Mouse (Mus musculus): ENCODE data around the gene Hs3st1. TPM values are rescaled to one million over a fixed set of nuclear protein-coding genes. Genes with fewer than 3 reads are reported as not detected.

Hs3st1 gene
- polyA plus RNA-seq, 1 experiment from 2014 or later, result 38.4 TPM

DNA sequence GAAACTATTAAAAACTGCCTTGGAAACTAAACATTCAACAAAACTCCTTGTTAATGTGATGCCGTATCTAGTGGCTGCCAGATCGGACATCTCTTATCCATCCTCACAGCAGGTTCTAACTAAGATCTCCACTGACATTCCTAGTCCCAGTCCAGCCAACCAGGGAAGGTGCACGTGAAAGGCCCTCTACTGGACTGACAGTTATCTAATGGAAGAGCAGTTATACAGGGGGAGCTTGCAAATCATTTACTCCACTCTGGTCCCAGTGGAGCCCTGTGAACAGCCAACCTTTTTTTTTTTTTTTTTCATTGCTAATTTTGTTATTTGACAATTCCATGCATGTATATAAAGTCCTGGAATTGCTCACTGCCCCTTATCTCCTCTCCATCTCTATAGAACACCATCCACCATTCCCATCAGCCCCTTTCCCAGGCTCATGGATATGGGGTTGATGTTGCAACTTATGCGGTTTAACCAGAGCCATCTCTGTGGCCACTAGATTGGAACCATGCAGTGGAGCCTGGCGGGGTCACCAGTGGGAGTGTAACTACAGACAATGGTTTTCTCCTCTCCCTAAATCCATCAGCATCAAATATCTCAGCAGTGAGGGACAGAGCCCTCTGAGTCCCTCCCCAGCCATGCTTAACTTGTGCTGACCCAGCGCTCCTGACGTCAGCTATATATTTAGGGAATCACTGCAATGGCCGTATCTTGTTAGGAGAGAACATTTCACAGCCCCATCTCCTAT lies 120.8 kb downstream of the Hs3st1 start:
- Histone ChIP-seq H3K36me3 (ENCODE audit: control insufficient read depth, insufficient read depth, low read length) (no peaks in the 10 kb centered on the region), H3K9ac (ENCODE audit: low read depth, low read length) (no peak overlapping the region), H3K4me1 (ENCODE audit: control insufficient read depth, insufficient read depth, low read length) (0 out of 2 replicates have a peak, but pooled peaks cover 2% of the 10 kb centered on the region), H3K9me3 (replicated peaks; ENCODE audit: control insufficient read depth, low read length, poor library complexity, severe bottlenecking) (0 out of 2 replicates have a peak, but pooled peaks cover 3% of the 10 kb centered on the region), H3K4me3 (ENCODE audit: low read depth, low read length) (no peak overlapping the region), H3K27ac (ENCODE audit: low read length) (no peak overlapping the region), H3K4me2 (ENCODE audit: low read length) (no peak overlapping the region), H3K27me3 (ENCODE audit: control insufficient read depth, insufficient read depth, low read depth, low read length) (no peaks in the 10 kb centered on the region)
- WGBS, result 90% methylated on average over 8 of the region's 8 CpGs
- no peak for ATAC-seq

DNA sequence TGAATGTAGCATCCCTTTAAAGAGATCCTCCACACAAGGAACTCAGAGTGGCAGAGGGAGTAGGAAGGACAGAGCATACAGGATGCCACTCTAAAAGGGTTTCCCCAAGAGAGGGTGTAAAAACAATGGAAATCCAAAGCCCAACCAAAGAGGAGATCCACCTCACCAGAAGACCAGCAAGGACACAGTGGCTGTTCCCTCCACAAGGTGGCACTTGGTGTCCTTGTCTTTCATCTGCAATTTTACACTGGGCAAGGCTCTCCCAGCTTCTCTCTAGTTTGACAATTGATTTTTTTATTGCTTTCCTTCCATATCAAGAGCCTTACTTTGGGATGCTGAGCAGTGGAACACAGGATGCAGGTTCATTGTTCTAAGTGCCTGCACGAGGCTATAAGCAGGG lies 122.1 kb downstream of the Hs3st1 start:
- 74% methylated on average over 1 of the region's 1 CpGs for WGBS
- H3K4me3 ChIP-seq (ENCODE audit: low read depth, low read length), result no peak overlapping the region
- no peak overlapping the region for H3K4me2 ChIP-seq (ENCODE audit: low read length)
- 0 out of 2 replicates have a peak, but pooled peaks cover 3% of the 10 kb centered on the region for H3K9me3 ChIP-seq (replicated peaks; ENCODE audit: control insufficient read depth, low read length, poor library complexity, severe bottlenecking)
- no peak overlapping the region for H3K9ac ChIP-seq (ENCODE audit: low read depth, low read length)
- no peak overlapping the region for H3K27ac ChIP-seq (ENCODE audit: low read length)
- no peak for ATAC-seq
- 0 out of 2 replicates have a peak, but pooled peaks cover 2% of the 10 kb centered on the region for H3K4me1 ChIP-seq (ENCODE audit: control insufficient read depth, insufficient read depth, low read length)
- no peaks in the 10 kb centered on the region for H3K27me3 ChIP-seq (ENCODE audit: control insufficient read depth, insufficient read depth, low read depth, low read length)
- no peaks in the 10 kb centered on the region for H3K36me3 ChIP-seq (ENCODE audit: control insufficient read depth, insufficient read depth, low read length)

DNA sequence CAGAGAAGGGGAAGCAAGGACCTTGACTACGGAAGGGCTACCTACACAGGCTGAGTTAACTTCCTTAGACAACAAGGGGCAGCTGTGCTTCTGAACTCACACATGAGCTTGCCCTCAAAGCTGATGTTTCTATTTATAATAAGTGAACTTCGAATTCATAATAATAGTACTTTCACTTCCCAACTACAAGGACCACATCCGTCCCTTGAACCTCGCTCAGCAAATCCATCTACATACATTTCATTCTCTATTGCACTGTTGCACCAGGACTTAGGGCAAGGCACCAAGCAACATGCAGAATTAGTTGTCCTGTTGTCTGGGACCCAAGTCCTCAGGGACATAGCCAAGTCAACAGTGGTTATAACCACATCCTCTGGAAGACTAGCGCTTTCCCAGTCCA lies 124.4 kb downstream of the Hs3st1 start:
- no peak overlapping the region for H3K4me2 ChIP-seq (ENCODE audit: low read length)
- no peaks in the 10 kb centered on the region for H3K36me3 ChIP-seq (ENCODE audit: control insufficient read depth, insufficient read depth, low read length)
- H3K27ac ChIP-seq (ENCODE audit: low read length), result no peak overlapping the region
- 94% methylated on average over 5 of the region's 5 CpGs for WGBS
- H3K9ac ChIP-seq (ENCODE audit: low read depth, low read length), result no peak overlapping the region
- no peak overlapping the region for H3K4me3 ChIP-seq (ENCODE audit: low read depth, low read length)
- H3K9me3 ChIP-seq (replicated peaks; ENCODE audit: control insufficient read depth, low read length, poor library complexity, severe bottlenecking), result 0 out of 2 replicates have a peak, but pooled peaks cover 3% of the 10 kb centered on the region
- H3K4me1 ChIP-seq (ENCODE audit: control insufficient read depth, insufficient read depth, low read length), result no peaks in the 10 kb centered on the region
- no peaks in the 10 kb centered on the region for H3K27me3 ChIP-seq (ENCODE audit: control insufficient read depth, insufficient read depth, low read depth, low read length)
- ATAC-seq, result no peak

DNA sequence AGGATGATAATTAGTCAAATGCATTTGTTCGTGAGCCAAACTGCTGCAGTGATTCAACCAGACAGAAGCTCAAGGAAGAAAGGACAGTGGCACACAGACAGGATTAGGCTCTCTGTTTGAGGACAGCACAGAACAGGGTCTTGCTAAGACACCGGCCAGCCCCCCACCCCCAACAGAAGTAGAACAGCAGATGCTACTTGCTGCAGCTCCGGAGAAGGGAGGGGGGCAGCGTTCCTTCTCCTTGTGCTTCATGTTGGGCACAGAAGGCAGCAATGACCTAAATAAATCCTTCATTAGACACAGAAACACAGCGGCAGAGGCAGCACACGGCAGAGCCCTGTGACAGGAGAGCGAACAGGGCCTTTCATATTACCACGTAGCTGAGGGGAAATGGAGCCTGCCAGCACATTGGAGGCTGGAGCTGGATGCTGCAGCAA lies 130.2 kb downstream of the Hs3st1 start:
- Histone ChIP-seq H3K27me3 (ENCODE audit: control insufficient read depth, insufficient read depth, low read depth, low read length) (no peaks in the 10 kb centered on the region), H3K9me3 (replicated peaks; ENCODE audit: control insufficient read depth, low read length, poor library complexity, severe bottlenecking) (no peaks in the 10 kb centered on the region), H3K27ac (ENCODE audit: low read length) (peak overlapping the region; percentile 42; the same call in 1 of the 2 replicates), H3K9ac (ENCODE audit: low read depth, low read length) (peak overlapping the region; percentile 38), H3K4me1 (ENCODE audit: control insufficient read depth, insufficient read depth, low read length) (peaks cover 9% of the 10 kb centered on the region), H3K36me3 (ENCODE audit: control insufficient read depth, insufficient read depth, low read length) (no peaks in the 10 kb centered on the region), H3K4me3 (ENCODE audit: low read depth, low read length) (no peak overlapping the region), H3K4me2 (ENCODE audit: low read length) (peak overlapping the region; percentile 41)
- peak; percentile 62; the same call in 1 of the 2 replicates for ATAC-seq
- 33% methylated on average over 8 of the region's 8 CpGs for WGBS

DNA sequence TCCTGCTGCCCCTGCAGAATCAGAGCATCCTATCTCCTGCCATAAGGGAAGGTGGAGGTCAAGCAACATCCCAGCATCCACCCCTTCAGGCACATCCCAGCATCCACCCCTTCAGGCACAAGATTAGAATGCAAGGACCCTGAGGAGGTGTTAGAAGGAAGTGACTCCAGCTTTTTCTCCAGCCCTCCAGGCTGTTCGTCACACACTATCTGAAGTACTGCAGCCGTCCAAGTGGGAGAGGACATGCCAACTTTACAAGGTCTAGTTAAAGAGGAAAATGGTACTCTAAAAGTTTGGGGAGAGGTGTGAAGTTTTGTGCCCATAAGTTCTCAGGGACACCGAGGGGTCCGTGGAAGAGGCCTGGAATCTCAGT lies 131.1 kb downstream of the Hs3st1 start:
- 52% methylated on average over 4 of the region's 4 CpGs for WGBS

DNA sequence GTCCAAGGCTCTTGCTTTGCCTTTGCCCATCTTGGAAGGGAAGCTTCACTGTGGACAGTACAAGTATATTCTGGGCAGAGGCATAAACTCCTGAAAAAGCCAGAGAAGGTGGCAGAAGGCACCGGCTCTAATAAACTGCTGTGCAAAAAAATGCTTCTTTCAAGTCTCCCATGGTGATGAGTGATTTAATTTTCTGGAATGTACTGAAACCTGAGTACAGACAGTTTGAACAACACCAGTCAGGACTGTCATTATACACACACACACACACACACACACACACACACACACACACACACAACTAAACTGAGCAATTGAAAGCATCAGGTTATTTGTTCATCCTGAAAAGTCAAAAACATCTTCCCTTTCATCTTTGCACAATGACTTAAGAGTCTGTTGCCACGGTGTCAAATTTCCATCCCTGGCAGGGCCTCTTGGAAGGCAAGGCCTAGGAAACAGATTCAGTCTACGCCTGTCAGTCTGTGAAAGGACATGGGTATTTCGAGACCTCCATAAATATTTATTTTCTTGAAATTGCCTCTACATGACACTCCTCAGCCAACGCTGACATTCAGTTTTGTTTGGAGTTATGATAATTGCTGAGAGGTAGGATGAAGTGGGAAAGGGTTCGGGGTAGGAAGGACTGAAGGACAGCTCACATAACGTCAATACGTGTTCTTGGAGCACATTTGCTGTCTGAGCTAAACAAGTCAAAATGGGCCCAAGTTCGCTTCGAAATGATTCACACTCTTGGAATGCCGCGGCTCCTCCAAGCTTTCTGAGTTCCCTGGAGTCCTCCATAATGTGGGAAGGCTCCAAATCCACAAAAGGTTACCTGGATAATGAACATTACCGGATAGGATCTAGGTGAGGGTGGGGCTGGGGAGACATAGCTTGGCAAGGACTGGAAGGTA lies 131.7 kb downstream of the Hs3st1 start:
- Histone ChIP-seq H3K27me3 (ENCODE audit: control insufficient read depth, insufficient read depth, low read depth, low read length) (no peaks in the 10 kb centered on the region), H3K4me2 (ENCODE audit: low read length) (no peak overlapping the region), H3K36me3 (ENCODE audit: control insufficient read depth, insufficient read depth, low read length) (no peaks in the 10 kb centered on the region), H3K9me3 (replicated peaks; ENCODE audit: control insufficient read depth, low read length, poor library complexity, severe bottlenecking) (no peaks in the 10 kb centered on the region), H3K4me3 (ENCODE audit: low read depth, low read length) (no peak overlapping the region), H3K9ac (ENCODE audit: low read depth, low read length) (no peak overlapping the region), H3K4me1 (ENCODE audit: control insufficient read depth, insufficient read depth, low read length) (peaks cover 9% of the 10 kb centered on the region), H3K27ac (ENCODE audit: low read length) (no peak overlapping the region)
- no peak for ATAC-seq
- 63% methylated on average over 13 of the region's 13 CpGs for WGBS

More for the DNA sequence above, 131.1 kb downstream of the Hs3st1 start:
- Histone ChIP-seq H3K4me1 (ENCODE audit: control insufficient read depth, insufficient read depth, low read length) (peaks cover 9% of the 10 kb centered on the region), H3K27ac (ENCODE audit: low read length) (no peak overlapping the region), H3K9me3 (replicated peaks; ENCODE audit: control insufficient read depth, low read length, poor library complexity, severe bottlenecking) (no peaks in the 10 kb centered on the region), H3K27me3 (ENCODE audit: control insufficient read depth, insufficient read depth, low read depth, low read length) (no peaks in the 10 kb centered on the region), H3K4me3 (ENCODE audit: low read depth, low read length) (no peak overlapping the region), H3K4me2 (ENCODE audit: low read length) (no peak overlapping the region), H3K9ac (ENCODE audit: low read depth, low read length) (no peak overlapping the region), H3K36me3 (ENCODE audit: control insufficient read depth, insufficient read depth, low read length) (no peaks in the 10 kb centered on the region)
- ATAC-seq, result no peak

DNA sequence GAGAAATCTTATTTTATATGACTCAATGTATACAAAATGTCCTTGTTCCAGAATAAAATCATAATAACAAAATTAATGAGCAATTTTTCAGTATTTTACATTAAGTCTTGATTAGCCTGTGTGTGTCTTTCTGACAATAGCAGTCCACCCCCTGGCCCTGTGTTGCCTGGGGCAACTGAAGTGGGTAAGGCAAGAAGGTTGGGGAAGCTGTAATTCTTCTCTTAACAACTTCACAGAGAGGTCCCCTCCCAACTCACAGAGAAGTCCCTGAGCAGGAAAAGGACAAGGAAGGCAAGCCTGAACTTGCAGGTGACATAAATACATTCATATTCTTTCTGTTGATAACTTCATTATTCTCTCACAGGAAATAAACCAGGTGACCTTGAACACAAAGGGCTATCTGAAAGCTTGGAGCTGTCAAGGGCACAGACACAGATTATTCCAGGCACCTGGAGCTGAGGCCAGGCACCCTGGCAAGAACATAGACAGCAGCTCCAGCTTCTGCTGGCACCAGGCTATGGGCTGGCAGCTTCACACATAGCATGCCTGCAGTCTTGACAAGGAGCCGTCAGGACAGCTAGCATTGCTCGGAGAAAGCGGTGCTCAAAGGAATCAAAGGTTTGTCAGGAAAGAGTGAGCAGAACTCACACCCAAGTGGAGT lies 134.9 kb downstream of the Hs3st1 start:
- Histone ChIP-seq H3K36me3 (ENCODE audit: control insufficient read depth, insufficient read depth, low read length) (no peaks in the 10 kb centered on the region), H3K4me1 (ENCODE audit: control insufficient read depth, insufficient read depth, low read length) (peaks cover 7% of the 10 kb centered on the region), H3K4me2 (ENCODE audit: low read length) (no peak overlapping the region), H3K9me3 (replicated peaks; ENCODE audit: control insufficient read depth, low read length, poor library complexity, severe bottlenecking) (no peaks in the 10 kb centered on the region), H3K9ac (ENCODE audit: low read depth, low read length) (no peak overlapping the region), H3K4me3 (ENCODE audit: low read depth, low read length) (no peak overlapping the region), H3K27ac (ENCODE audit: low read length) (no peak overlapping the region), H3K27me3 (ENCODE audit: control insufficient read depth, insufficient read depth, low read depth, low read length) (no peaks in the 10 kb centered on the region)
- no peak for ATAC-seq
- WGBS, result 86% methylated on average over 3 of the region's 3 CpGs

DNA sequence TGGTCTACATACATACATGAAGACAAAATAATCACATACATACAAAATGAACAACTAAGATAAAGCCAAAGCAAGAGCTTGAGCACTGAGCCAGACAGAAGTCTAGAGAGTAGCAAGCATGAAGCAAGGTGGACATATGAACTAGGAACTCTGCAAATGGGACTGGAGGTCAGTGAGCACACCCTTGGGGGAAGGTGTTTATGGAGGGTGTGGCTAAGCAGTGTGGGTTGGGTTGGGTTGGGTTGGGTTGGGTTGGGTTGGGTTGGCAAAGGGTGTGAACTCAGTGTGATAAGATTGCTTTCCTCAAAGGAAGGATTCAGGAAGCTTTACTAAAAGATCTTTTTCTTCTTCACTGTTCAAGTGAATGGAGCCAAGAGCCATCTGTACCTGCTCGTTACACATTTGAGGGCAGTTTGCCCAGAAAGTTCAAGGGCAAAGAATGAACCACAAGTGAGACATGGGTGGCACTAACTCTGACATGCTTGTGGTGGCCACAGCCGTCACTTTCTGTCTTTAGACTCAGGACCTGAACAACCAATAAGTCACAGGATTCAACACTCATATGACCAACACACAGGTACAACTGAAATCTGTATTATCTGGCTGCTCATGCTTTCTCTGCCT lies 137.8 kb downstream of the Hs3st1 start:
- no peak overlapping the region for H3K4me2 ChIP-seq (ENCODE audit: low read length)
- no peaks in the 10 kb centered on the region for H3K27me3 ChIP-seq (ENCODE audit: control insufficient read depth, insufficient read depth, low read depth, low read length)
- WGBS, result 84% methylated on average over 2 of the region's 2 CpGs
- H3K4me3 ChIP-seq (ENCODE audit: low read depth, low read length), result no peak overlapping the region
- H3K4me1 ChIP-seq (ENCODE audit: control insufficient read depth, insufficient read depth, low read length), result peaks cover 2% of the 10 kb centered on the region; the same call in 1 of the 2 replicates
- ATAC-seq, result no peak
- peaks cover 7% of the 10 kb centered on the region for H3K36me3 ChIP-seq (ENCODE audit: control insufficient read depth, insufficient read depth, low read length)
- H3K9ac ChIP-seq (ENCODE audit: low read depth, low read length), result no peak overlapping the region
- H3K9me3 ChIP-seq (replicated peaks; ENCODE audit: control insufficient read depth, low read length, poor library complexity, severe bottlenecking), result no peaks in the 10 kb centered on the region
- H3K27ac ChIP-seq (ENCODE audit: low read length), result no peak overlapping the region
